Mouse (Mus musculus) midbrain, embryonic 14.5 days (tissue): ENCODE results near the gene Cyb5b. TPM values are rescaled to one million over a fixed set of nuclear protein-coding genes. Genes with fewer than 3 reads are reported as not detected.

ENCODE experiments used
- ATAC-seq: fragments of 200-750 bp; cut with Nextera tagmentation; 2 replicates; pipeline ENCODE4 v1.8.0; 2017; ENCODE audit warnings: moderate number of reproducible peaks, moderate library complexity; ENCODE audit not compliant: low FRiP score, low TSS enrichment
- DNase-seq: peaks from one replicate; pipeline ENCODE4 v3.0.0-alpha.2; 2015
- H3K27ac ChIP-seq: fragments of 300-500 bp; sonication (generic); replicated peaks from 2 replicates; pipeline ENCODE4 v1.5.1; 2014; ENCODE audit warnings: mild to moderate bottlenecking, low read depth, low read length, moderate library complexity
- H3K27me3 ChIP-seq: fragments of 300-500 bp; sonication (generic); 2 replicates; pipeline ENCODE4 v1.6.1; 2014; ENCODE audit warnings: low read length, control low read depth, mixed read lengths; ENCODE audit not compliant: control insufficient read depth, insufficient read depth
- H3K36me3 ChIP-seq: fragments of 300-500 bp; sonication (generic); 2 replicates; pipeline ENCODE4 v1.6.1; 2014; ENCODE audit warnings: low read length, control low read depth; ENCODE audit not compliant: control insufficient read depth, insufficient read depth
- H3K4me1 ChIP-seq: fragments of 300-500 bp; sonication (generic); 2 replicates; pipeline ENCODE4 v1.6.1; 2014; ENCODE audit warnings: mild to moderate bottlenecking, antibody characterized with exemption, low read length, control low read depth; ENCODE audit not compliant: control insufficient read depth, insufficient read depth
- H3K4me2 ChIP-seq: fragments of 300-500 bp; sonication (generic); 2 replicates; pipeline ENCODE4 v1.6.1; 2014; ENCODE audit warnings: mild to moderate bottlenecking, low read length, moderate library complexity
- H3K4me3 ChIP-seq: fragments of 300-500 bp; sonication (generic); replicated peaks from 2 replicates; pipeline ENCODE4 v1.5.1; 2014; ENCODE audit warnings: low read depth, low read length
- H3K9ac ChIP-seq: fragments of 300-500 bp; sonication (generic); replicated peaks from 2 replicates; pipeline ENCODE4 v1.6.1; 2014; ENCODE audit warnings: mild to moderate bottlenecking, low read length, moderate library complexity
- H3K9me3 ChIP-seq: fragments of 300-500 bp; sonication (generic); 2 replicates; pipeline ENCODE4 v1.6.1; 2016; ENCODE audit warnings: low read length, control low read depth, mixed read lengths; ENCODE audit not compliant: control insufficient read depth
- WGBS: fragments of 180-500 bp; shearing (Covaris S2); extraction: QIAGEN DNeasy Blood & Tissue Kit; methylation state at CpG from one replicate; pipeline ENCODE4 v1.1.7; 2014; 5-methylcytosine and 5-hydroxymethylcytosine counted together
- polyA plus RNA-seq: library from polyadenylated mRNA; unstranded; fragments of >200 nt; fragmentation: Nextera tagmentation; extraction: Ambion mirVana; gene quantifications from 2 replicates; pipeline ENCODE4 v1.2.1, GENCODE M21; 2014

Gene Cyb5b
- polyA plus RNA-seq, 1 experiment from 2014 or later: 136 TPM

GRCm38 (mm10) chr8:107184996-107185395 lies 34.6 kb downstream of the Cyb5b start:
- H3K27ac ChIP-seq: no peak overlapping the region
- H3K9me3 ChIP-seq: no peaks in the 10 kb centered on the region
- 93% methylated on average over 3 of the region's 3 CpGs for WGBS
- peaks cover 60% of the 10 kb centered on the region for H3K36me3 ChIP-seq
- no peak overlapping the region for H3K9ac ChIP-seq
- H3K4me3 ChIP-seq: no peak overlapping the region
- ATAC-seq (no peak), DNase-seq (no peak)
- H3K4me2 ChIP-seq: no peak overlapping the region
- H3K4me1 ChIP-seq: no peaks in the 10 kb centered on the region
- H3K27me3 ChIP-seq: no peaks in the 10 kb centered on the region

GRCm38 (mm10) chr8:107186659-107187390 lies 36.4 kb downstream of the Cyb5b start:
- H3K27me3 ChIP-seq: no peaks in the 10 kb centered on the region
- H3K4me3 ChIP-seq: no peak overlapping the region
- no peak for ATAC-seq
- 79% methylated on average over 15 of the region's 15 CpGs for WGBS
- H3K4me2 ChIP-seq: no peak overlapping the region
- no peaks in the 10 kb centered on the region for H3K4me1 ChIP-seq
- H3K9me3 ChIP-seq: no peaks in the 10 kb centered on the region
- peaks cover 42% of the 10 kb centered on the region for H3K36me3 ChIP-seq
- DNase-seq: no peak
- H3K9ac ChIP-seq: no peak overlapping the region
- no peak overlapping the region for H3K27ac ChIP-seq

GRCm38 (mm10) chr8:107187631-107188030 lies 37.2 kb downstream of the Cyb5b start:
- DNase-seq (no peak), ATAC-seq (no peak)
- no peaks in the 10 kb centered on the region for H3K27me3 ChIP-seq
- no peaks in the 10 kb centered on the region for H3K4me1 ChIP-seq
- H3K4me2 ChIP-seq: no peak overlapping the region
- H3K9ac ChIP-seq: no peak overlapping the region
- no peaks in the 10 kb centered on the region for H3K9me3 ChIP-seq
- H3K27ac ChIP-seq: no peak overlapping the region
- H3K36me3 ChIP-seq: peaks cover 35% of the 10 kb centered on the region
- H3K4me3 ChIP-seq: no peak overlapping the region
- WGBS: 56% methylated on average over 5 of the region's 5 CpGs

- Histone ChIP-seq H3K9me3 (no peaks in the 10 kb centered on the region), H3K4me2 (no peak overlapping the region), H3K4me1 (no peaks in the 10 kb centered on the region), H3K36me3 (no peaks in the 10 kb centered on the region), H3K9ac (no peak overlapping the region), H3K27me3 (no peaks in the 10 kb centered on the region), H3K27ac (no peak overlapping the region), H3K4me3 (no peak overlapping the region)
- ATAC-seq: no peak
- 68% methylated on average over 8 of the region's 8 CpGs for WGBS
- DNase-seq: no peak
Measured at GRCm38 (mm10) chr8:107192631-107193030, 42.2 kb downstream of the Cyb5b start.

- no peaks in the 10 kb centered on the region for H3K4me1 ChIP-seq
- 77% methylated on average over 6 of the region's 6 CpGs for WGBS
- no peak overlapping the region for H3K27ac ChIP-seq
- H3K9ac ChIP-seq: no peak overlapping the region
- ATAC-seq (no peak), DNase-seq (no peak)
- no peak overlapping the region for H3K4me3 ChIP-seq
- no peaks in the 10 kb centered on the region for H3K9me3 ChIP-seq
- no peaks in the 10 kb centered on the region for H3K36me3 ChIP-seq
- H3K27me3 ChIP-seq: no peaks in the 10 kb centered on the region
- H3K4me2 ChIP-seq: no peak overlapping the region
Measured at GRCm38 (mm10) chr8:107193331-107193730, 42.9 kb downstream of the Cyb5b start.

- H3K9me3 ChIP-seq: no peaks in the 10 kb centered on the region
- 90% methylated on average over 14 of the region's 14 CpGs for WGBS
- ATAC-seq: no peak
- no peak overlapping the region for H3K4me3 ChIP-seq
- H3K4me2 ChIP-seq: no peak overlapping the region
- H3K36me3 ChIP-seq: no peaks in the 10 kb centered on the region
- no peaks in the 10 kb centered on the region for H3K4me1 ChIP-seq
- no peak for DNase-seq
- H3K27ac ChIP-seq: no peak overlapping the region
- H3K27me3 ChIP-seq: no peaks in the 10 kb centered on the region
- no peak overlapping the region for H3K9ac ChIP-seq
Measured at GRCm38 (mm10) chr8:107194786-107195451, 44.5 kb downstream of the Cyb5b start.

- WGBS: 73% methylated on average over 24 of the region's 24 CpGs
- H3K27ac ChIP-seq: no peak overlapping the region
- no peak overlapping the region; the same call in 1 of the 2 replicates for H3K4me2 ChIP-seq
Measured at GRCm38 (mm10) chr8:107197901-107198826, 47.7 kb downstream of the Cyb5b start.

GRCm38 (mm10) chr8:107205164-107205563 lies 54.7 kb downstream of the Cyb5b start:
- no peak for ATAC-seq
- H3K36me3 ChIP-seq: no peaks in the 10 kb centered on the region

More at GRCm38 (mm10) chr8:107197901-107198826, 47.7 kb downstream of the Cyb5b start:
- H3K9ac ChIP-seq: no peak overlapping the region
- no peaks in the 10 kb centered on the region for H3K27me3 ChIP-seq
- no peaks in the 10 kb centered on the region for H3K36me3 ChIP-seq
- no peak for DNase-seq
- no peaks in the 10 kb centered on the region for H3K4me1 ChIP-seq
- ATAC-seq: no peak
- H3K9me3 ChIP-seq: no peaks in the 10 kb centered on the region
- H3K4me3 ChIP-seq: no peak overlapping the region

More at GRCm38 (mm10) chr8:107205164-107205563, 54.7 kb downstream of the Cyb5b start:
- 89% methylated on average over 9 of the region's 9 CpGs for WGBS
- no peaks in the 10 kb centered on the region for H3K27me3 ChIP-seq
- no peak for DNase-seq
- no peaks in the 10 kb centered on the region for H3K9me3 ChIP-seq
- no peaks in the 10 kb centered on the region for H3K4me1 ChIP-seq
- no peak overlapping the region for H3K4me2 ChIP-seq
- H3K4me3 ChIP-seq: no peak overlapping the region
- H3K9ac ChIP-seq: no peak overlapping the region
- H3K27ac ChIP-seq: no peak overlapping the region
